Mouse (Mus musculus): ENCODE data around the gene Palld. TPM values are rescaled to one million over a fixed set of nuclear protein-coding genes. Genes with fewer than 3 reads are reported as not detected.

Gene Palld
- polyA plus RNA-seq, 1 experiment from 2014 or later, result 62.2 TPM

DNA sequence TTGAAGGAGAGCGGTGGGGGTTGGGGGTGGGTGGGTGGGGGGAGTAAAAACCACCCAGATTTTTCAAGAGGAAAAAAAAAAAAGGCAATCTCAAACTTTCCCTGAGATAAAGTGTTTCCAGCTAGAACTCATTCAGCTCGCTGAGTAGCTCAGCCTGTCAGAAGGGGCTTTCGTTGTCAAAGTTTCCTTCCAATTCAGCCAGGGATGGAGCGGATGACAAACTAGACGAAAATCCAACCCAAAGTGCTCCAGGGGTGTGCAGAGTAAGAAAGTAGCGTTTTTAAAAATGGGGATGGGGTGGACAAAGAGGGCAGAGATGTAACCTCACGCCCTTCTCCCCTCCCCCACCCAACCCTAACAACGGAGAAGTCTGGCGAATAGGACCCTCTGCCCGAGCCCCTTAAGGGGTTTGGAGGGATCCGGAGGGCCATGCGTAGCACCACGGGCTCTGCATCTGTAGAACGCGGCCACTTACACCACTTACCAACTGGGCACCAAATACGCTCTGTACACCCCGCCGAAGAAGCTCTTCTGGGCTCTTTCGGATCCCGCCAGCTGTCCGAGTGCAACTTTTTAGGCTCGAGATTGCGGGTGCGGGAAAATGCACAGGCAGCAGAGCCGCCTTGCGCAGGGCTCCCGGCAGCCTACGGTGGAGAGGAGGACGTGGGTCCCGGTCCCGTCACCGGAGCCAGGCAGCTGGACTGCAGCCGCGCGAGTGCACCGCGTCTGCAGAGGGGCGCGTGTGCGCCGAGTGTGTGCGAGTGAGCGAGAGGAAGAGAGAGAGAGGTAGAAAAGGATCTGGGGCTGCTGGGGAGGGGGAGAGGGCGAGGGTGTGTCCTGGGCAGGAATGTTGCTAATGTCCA lies 142.9 kb downstream of the Palld start:
- Histone ChIP-seq H3K36me3 (replicated peaks) (peaks cover 16% of the 10 kb centered on the region), H3K27ac (replicated peaks) (peak overlapping the region; percentile 93), H3K27me3 (replicated peaks; ENCODE audit: low read depth, poor library complexity, severe bottlenecking) (0 out of 2 replicates have a peak, but pooled peaks cover 12% of the 10 kb centered on the region), H3K9me3 (no peaks in the 10 kb centered on the region), H3K4me3 (peak overlapping the region; percentile 84), H3K4me1 (peaks cover 40% of the 10 kb centered on the region)
- under 1% methylated on average over 44 of the region's 44 CpGs for WGBS
- DNase-seq (ENCODE audit: low spot score), result peak; percentile 81

DNA sequence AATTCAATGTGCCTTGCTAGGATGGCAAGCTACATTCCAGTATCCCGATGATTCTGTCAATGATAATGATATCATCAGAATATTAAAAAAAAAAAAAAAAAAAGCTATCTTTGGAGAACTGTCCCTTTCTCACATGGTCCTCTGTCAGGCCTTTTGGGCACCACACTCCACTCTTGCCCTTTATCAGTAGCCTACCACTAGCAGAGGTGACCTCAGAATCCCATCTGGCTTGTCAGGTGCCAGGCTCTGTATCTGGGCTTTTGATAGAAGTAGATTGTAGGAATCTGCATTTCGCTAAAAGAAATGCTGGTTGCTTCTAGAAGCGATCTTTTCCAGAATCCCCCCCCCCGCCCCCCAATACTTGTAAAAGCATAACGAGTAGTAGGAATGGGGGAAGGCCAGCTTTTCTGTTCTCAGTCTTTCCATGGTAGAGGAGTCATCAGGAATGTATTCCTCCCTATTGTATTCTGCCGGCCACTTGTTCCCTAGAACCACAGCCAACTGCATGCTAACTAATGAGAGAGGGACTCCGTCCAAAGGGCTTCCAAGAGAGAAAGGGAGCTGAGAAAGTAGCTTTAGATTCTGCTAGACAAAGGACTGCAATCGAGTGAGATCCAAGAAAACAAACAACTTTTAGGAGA lies 143.7 kb downstream of the Palld start:
- H3K27me3 ChIP-seq (replicated peaks; ENCODE audit: low read depth, poor library complexity, severe bottlenecking), result 0 out of 2 replicates have a peak, but pooled peaks cover 12% of the 10 kb centered on the region
- peaks cover 22% of the 10 kb centered on the region for H3K36me3 ChIP-seq (replicated peaks)
- peak overlapping the region; percentile 84 for H3K4me3 ChIP-seq
- peak overlapping the region; percentile 93 for H3K27ac ChIP-seq (replicated peaks)
- DNase-seq (ENCODE audit: low spot score), result peak; percentile 21
- 23% methylated on average over 8 of the region's 8 CpGs for WGBS
- H3K4me1 ChIP-seq, result peaks cover 40% of the 10 kb centered on the region
- no peaks in the 10 kb centered on the region for H3K9me3 ChIP-seq

DNA sequence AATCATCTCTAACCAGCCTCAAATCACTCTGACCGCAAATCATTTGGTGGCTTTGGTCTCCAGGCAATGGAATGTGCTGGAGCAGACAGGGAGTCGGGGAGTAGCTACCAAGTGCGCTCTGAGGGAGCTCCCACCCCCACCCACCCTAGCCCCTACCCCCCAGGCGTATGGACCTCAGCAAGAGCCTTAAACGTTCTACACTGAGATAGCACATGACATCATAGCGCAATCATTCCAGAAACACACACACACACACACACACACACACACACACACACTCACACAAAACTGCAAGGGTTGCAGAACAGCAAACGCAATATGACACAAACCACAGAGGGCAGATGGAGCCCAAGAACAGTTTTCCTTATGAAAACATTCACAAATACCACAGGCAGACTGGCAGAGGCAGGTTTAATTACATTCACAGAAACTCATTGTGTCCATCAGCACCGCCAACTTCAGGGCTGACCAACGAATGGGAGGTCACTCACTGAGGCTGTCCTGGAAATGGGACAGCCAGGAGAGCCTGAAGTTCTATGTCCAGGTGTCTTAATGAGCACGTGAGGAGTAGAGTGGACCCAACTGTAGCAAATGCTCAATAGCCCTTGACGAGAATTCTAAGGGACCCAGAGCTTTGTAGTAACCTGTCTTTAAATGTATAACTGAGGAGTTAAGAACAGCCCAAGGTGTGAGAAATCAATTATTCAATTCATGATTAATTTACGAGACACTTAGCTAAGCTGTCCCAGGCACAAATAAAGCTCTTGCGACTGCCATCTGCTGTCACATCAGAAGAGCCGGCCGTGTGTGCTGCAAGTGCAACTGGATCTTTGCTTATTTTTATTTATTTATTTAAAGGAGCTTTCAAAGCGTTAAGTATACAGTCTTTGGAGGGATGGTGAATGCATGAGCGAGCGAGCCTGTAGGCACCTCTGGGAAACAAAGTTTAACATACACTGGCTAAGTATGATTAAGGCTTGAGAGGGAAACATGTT lies 145.2 kb downstream of the Palld start:
- Histone ChIP-seq H3K27ac (replicated peaks) (peak overlapping the region; percentile 54), H3K27me3 (replicated peaks; ENCODE audit: low read depth, poor library complexity, severe bottlenecking) (0 out of 2 replicates have a peak, but pooled peaks cover 12% of the 10 kb centered on the region), H3K9me3 (no peaks in the 10 kb centered on the region), H3K36me3 (replicated peaks) (peaks cover 37% of the 10 kb centered on the region), H3K4me1 (peaks cover 40% of the 10 kb centered on the region), H3K4me3 (peak overlapping the region; percentile 84; the same call in 1 of the 2 replicates)
- 40% methylated on average over 18 of the region's 18 CpGs for WGBS
- DNase-seq (ENCODE audit: low spot score), result peak; percentile 35

DNA sequence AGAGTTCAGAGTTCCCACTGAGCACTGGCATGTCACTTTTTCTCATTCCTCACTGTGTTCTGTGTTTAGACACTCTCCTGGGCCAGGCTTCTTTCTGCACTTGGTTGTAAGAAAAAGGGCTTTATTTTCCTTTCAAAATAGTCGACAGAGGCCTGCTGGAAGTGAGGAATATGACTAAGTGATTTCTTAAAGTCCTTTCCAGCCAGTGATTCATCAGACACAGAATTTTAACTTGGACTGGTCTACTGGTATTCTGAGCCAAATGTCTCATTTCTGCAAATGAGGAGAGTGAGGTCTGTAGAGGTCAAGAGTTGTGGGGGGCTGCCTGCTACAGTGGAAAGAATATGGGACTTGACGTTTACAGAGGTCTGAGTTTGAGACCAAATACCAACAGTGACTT lies 147.3 kb downstream of the Palld start:
- H3K27ac ChIP-seq (replicated peaks), result no peak overlapping the region
- H3K27me3 ChIP-seq (replicated peaks; ENCODE audit: low read depth, poor library complexity, severe bottlenecking), result no peaks in the 10 kb centered on the region
- H3K4me1 ChIP-seq, result peaks cover 36% of the 10 kb centered on the region
- no peaks in the 10 kb centered on the region for H3K9me3 ChIP-seq
- H3K4me3 ChIP-seq, result no peak overlapping the region
- DNase-seq (ENCODE audit: low spot score), result no peak
- 85% methylated on average over 2 of the region's 2 CpGs for WGBS
- peaks cover 48% of the 10 kb centered on the region for H3K36me3 ChIP-seq (replicated peaks)

DNA sequence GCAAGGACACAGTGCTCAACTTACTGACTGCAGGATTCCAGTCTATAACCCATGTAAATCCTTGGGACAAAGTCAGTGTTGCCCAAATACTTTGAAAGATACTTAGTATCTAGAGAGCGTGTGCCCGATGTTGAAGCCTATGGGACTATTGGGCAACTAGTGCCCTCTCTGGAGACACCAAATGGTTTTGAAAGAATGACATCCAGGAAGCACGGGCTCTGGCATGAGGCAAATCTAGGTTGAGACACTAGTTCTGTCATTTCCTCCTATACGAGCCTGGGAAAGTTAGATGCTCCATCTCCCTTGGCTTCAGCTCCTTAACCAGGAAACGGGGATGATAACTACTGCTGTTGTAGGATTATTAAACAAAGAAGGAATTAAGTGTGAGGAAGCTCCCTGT lies 155.4 kb downstream of the Palld start:
- WGBS, result 90% methylated on average over 5 of the region's 5 CpGs
- Histone ChIP-seq H3K9me3 (peaks cover 3% of the 10 kb centered on the region; the same call in 1 of the 2 replicates), H3K4me3 (no peak overlapping the region), H3K27ac (replicated peaks) (no peak overlapping the region), H3K36me3 (replicated peaks) (peaks cover 30% of the 10 kb centered on the region), H3K27me3 (replicated peaks; ENCODE audit: low read depth, poor library complexity, severe bottlenecking) (no peaks in the 10 kb centered on the region), H3K4me1 (peaks cover 12% of the 10 kb centered on the region)
- no peak for DNase-seq (ENCODE audit: low spot score)

DNA sequence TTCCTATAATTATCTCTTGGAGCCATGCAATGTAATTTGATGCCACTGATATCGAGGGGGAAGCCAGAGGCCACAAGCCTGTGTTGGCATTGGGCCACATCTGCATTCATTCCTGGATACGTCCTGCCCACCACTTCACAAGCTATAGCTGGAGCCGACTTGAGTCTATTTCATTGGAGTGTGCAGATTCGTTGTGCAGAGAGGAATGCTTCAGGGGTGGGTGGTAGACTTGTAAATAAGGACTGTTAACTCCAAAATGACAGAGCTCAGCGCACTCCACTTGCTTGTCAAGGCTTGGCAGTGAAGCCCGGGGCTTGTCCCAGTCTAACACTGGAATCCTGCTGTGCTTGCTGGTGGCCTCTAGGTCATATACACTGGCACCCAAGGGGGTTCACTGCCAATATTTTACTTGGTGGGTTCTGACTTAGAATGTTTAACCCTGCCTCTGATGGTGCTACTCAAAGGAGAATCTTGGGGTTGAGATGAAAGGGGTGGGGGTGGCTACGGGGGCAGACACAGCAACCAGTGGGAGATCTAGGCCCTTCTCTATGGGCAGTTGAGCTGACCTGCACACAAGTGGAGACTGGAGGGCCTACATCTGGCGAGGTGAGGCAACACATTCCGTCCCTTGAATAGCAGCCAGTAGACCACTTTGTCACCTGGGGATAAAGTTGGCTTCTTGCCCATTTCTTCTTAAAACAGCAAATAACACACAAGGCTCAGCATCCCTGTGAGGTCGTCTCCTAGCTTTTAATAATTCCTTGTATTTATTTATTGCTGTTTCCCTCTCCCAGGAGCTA lies 157.1 kb downstream of the Palld start:
- peak; percentile 50 for DNase-seq (ENCODE audit: low spot score)
- no peak overlapping the region; the same call in 1 of the 2 replicates for H3K27ac ChIP-seq (replicated peaks)

DNA sequence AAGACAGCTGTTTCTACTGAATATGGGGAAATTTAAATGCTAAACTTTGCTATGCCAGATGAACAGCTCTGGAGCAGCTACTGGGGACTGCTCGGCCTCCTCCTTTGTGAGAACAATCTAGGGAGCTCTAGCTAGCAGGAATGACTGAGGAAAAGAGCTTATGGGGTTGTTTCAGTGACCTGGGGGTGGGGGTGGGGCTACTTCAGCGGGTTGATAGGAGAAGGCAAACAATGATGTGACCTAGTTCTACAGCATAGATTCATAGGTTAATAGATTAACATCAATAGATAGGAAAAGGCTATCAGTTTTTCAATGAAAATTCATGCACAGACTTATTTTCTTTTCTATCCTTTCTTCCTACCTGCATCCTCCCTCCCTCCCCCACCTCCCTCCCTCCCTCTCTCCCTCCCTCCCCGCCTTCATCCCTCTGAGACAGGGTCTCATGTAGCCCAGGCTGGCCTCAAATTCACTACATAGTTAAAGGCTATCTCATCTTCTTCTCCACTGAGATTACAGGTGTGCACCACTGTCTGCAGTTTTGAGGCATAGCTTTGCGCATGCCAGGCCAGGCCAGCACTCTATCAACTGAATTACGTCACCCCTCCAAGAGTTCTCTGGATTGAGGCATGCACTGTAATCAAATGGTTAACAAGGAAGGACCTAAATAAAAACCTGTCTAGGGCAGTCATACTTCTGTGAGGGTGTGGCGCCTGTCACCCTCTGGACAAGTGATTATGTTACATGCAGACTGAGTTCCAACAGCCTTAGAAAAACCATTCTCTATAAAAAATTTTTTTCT lies 158.5 kb downstream of the Palld start:
- no peaks in the 10 kb centered on the region for H3K9me3 ChIP-seq
- no peak overlapping the region for H3K27ac ChIP-seq (replicated peaks)
- no peak for DNase-seq (ENCODE audit: low spot score)
- no peaks in the 10 kb centered on the region for H3K27me3 ChIP-seq (replicated peaks; ENCODE audit: low read depth, poor library complexity, severe bottlenecking)
- H3K36me3 ChIP-seq (replicated peaks), result peaks cover 10% of the 10 kb centered on the region
- H3K4me1 ChIP-seq, result peaks cover 12% of the 10 kb centered on the region
- no peak overlapping the region for H3K4me3 ChIP-seq
- WGBS, result 83% methylated on average over 6 of the region's 6 CpGs

More for the DNA sequence above, 157.1 kb downstream of the Palld start:
- no peaks in the 10 kb centered on the region for H3K27me3 ChIP-seq (replicated peaks; ENCODE audit: low read depth, poor library complexity, severe bottlenecking)
- H3K36me3 ChIP-seq (replicated peaks), result peaks cover 22% of the 10 kb centered on the region
- peaks cover 3% of the 10 kb centered on the region; the same call in 1 of the 2 replicates for H3K9me3 ChIP-seq
- H3K4me1 ChIP-seq, result peaks cover 12% of the 10 kb centered on the region
- WGBS, result 64% methylated on average over 10 of the region's 10 CpGs
- H3K4me3 ChIP-seq, result no peak overlapping the region

DNA sequence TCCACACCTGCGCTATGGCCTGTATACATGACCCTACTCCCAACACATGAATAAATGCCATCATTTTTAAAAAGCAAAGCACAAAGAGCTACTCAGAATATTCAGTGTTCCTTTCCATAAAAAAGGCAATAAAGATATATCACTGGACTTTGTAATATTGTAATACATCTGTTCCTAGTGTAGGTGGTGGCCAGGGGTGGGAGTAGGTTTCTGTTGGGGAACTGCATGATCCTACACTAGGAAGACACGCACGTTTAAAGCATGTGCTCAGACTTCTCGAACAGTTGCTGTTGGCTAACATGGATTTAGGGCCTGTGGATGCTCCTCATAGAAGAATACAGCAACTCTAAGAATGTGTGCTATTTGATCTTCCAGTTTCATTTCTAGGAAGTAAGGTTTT lies 165.0 kb downstream of the Palld start:
- Histone ChIP-seq H3K4me1 (no peaks in the 10 kb centered on the region; the same call in 1 of the 2 replicates), H3K27ac (replicated peaks) (no peak overlapping the region), H3K27me3 (replicated peaks; ENCODE audit: low read depth, poor library complexity, severe bottlenecking) (no peaks in the 10 kb centered on the region), H3K4me3 (no peak overlapping the region), H3K36me3 (replicated peaks) (peaks cover 37% of the 10 kb centered on the region), H3K9me3 (no peaks in the 10 kb centered on the region)
- WGBS, result 95% methylated on average over 4 of the region's 4 CpGs
- DNase-seq (ENCODE audit: low spot score), result no peak

DNA sequence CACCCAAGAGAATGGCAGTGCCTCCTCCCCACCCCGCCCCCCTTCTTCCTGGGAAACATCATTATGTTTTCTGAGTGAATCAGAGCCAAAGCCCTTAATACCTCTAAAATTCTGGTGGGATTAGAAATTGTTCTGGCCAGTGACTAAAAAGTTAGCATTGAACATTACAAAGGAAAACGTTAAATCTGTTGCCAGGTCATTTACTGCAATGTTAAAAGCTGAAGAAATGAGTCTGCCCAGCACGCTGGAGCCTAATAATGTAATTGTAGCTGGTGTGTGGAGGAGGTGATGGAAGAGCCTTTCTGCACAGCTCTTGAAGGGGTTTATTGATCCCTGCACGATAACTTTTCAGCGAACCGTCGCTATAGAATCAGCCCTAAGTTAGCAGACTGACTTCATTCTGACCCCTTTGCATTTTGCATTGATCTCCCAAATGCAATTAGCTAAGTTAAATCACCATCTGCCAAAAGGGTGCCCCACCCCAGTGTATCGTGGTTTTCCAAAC lies 165.7 kb downstream of the Palld start:
- Histone ChIP-seq H3K36me3 (replicated peaks) (peaks cover 37% of the 10 kb centered on the region), H3K4me1 (no peaks in the 10 kb centered on the region; the same call in 1 of the 2 replicates), H3K27me3 (replicated peaks; ENCODE audit: low read depth, poor library complexity, severe bottlenecking) (no peaks in the 10 kb centered on the region), H3K4me3 (no peak overlapping the region), H3K27ac (replicated peaks) (no peak overlapping the region), H3K9me3 (no peaks in the 10 kb centered on the region)
- DNase-seq (ENCODE audit: low spot score), result no peak
- 86% methylated on average over 8 of the region's 8 CpGs for WGBS

DNA sequence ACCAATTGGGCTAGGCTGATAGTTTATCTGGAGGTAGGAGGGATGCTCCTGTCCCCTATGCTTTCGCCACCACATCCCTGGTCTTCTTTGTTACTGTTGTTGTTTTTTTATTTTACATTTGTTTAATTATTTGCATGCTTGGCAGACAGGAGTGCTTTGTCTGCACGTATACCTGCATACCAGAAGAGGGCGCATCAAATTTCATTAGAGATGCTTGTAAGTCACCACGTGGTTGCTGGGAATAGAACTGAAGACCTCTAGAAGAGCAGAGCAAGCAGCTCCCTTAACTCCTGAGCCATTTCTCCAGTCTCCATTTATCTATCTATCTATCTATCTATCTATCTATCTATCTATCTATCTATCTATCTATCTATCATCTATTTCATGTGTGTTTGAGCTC lies 166.4 kb downstream of the Palld start:
- no peaks in the 10 kb centered on the region for H3K27me3 ChIP-seq (replicated peaks; ENCODE audit: low read depth, poor library complexity, severe bottlenecking)
- WGBS, result 56% methylated on average over 4 of the region's 4 CpGs

More for the DNA sequence above, 166.4 kb downstream of the Palld start:
- peaks cover 3% of the 10 kb centered on the region; the same call in 1 of the 2 replicates for H3K4me1 ChIP-seq
- H3K4me3 ChIP-seq, result no peak overlapping the region
- no peaks in the 10 kb centered on the region for H3K9me3 ChIP-seq
- DNase-seq (ENCODE audit: low spot score), result no peak
- peaks cover 37% of the 10 kb centered on the region for H3K36me3 ChIP-seq (replicated peaks)
- H3K27ac ChIP-seq (replicated peaks), result no peak overlapping the region

Measured in embryonic facial prominence, embryonic 10.5 days (tissue).